Mouse (Mus musculus): Measurements from ENCODE around the gene Arhgap24. TPM values are rescaled to one million over a fixed set of nuclear protein-coding genes. Genes with fewer than 3 reads are reported as not detected.

Arhgap24 gene
- total and polyA plus RNA-seq, 3 experiments = 34.7 to 51.6 (median 47.9) TPM

DNA sequence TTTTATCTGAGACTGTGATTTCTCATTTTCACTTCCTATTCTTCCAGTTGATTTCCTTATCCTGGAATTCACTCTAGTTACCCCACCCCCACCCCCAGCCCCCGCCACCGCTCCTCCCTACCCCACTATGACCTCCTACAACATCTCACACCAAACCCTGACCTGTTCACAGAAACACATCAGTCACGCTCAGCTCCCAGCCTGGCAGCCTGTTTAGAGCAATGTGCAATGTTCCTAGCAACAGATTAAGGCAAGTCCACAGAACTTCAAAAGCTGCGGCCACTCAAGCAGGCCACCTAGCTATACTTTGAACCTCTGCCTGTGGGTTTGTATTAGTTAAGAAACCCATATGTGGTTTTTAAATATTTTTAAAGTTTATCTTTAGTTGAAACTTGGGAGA, 293.3 kb downstream of the Arhgap24 start:
- H3K27me3 ChIP-seq (replicated peaks) = no peaks in the 10 kb centered on the region
- no peak overlapping the region for H3K9ac ChIP-seq (ENCODE audit: insufficient read depth, low read depth)
- TF ChIP-seq MEF2A (IDR thresholded peaks at IDR 0.05; ENCODE audit: borderline replicate concordance, low read depth, low read length) (no peak), ETS1 (conservative IDR thresholded peaks at IDR 0.05; ENCODE audit: low read depth, low read length) (no peak), BHLHE40 (IDR thresholded peaks at IDR 0.05; ENCODE audit: low read depth, low read length) (no peak), CHD2 (IDR thresholded peaks at IDR 0.05; ENCODE audit: low read length) (no peak), SMC3 (IDR thresholded peaks at IDR 0.05; ENCODE audit: low read depth, low read length) (no peak), MAZ (IDR thresholded peaks at IDR 0.05; ENCODE audit: low read depth, low read length) (no peak), GABPA (IDR thresholded peaks at IDR 0.05; ENCODE audit: insufficient replicate concordance, low read depth, low read length) (no peak), ZC3H11A (IDR thresholded peaks at IDR 0.05; ENCODE audit: low read depth, low read length) (no peak), RCOR1 (conservative IDR thresholded peaks at IDR 0.05; ENCODE audit: low read depth, low read length) (no peak), CTCF (conservative IDR thresholded peaks at IDR 0.05 in 1 of 2, IDR thresholded peaks at IDR 0.05 in 1 of 2; ENCODE audit: low read depth in 2 of 2, low read length in 2 of 2) (no peak), RAD21 (IDR thresholded peaks at IDR 0.05; ENCODE audit: low read depth, low read length) (no peak), POLR2A (IDR thresholded peaks at IDR 0.05; ENCODE audit: low read depth, low read length) (no peak), PAX5 (IDR thresholded peaks at IDR 0.05; ENCODE audit: low read length) (no peak), NELFE (IDR thresholded peaks at IDR 0.05; ENCODE audit: low read depth, low read length) (no peak), HCFC1 (IDR thresholded peaks at IDR 0.05; ENCODE audit: low read depth, low read length) (no peak)
- peaks cover 16 to 51% of the 10 kb centered on the region in 2 experiments; a peak in 3 of 4 replicates for H3K4me1 ChIP-seq (ENCODE audit: control insufficient read depth in 1 of 2, insufficient read depth in 2 of 2)
- peaks cover 0 to 56% of the 10 kb centered on the region in 2 experiments for H3K36me3 ChIP-seq (replicated peaks in 1 of 2; ENCODE audit: control insufficient read depth in 1 of 2, insufficient read depth in 1 of 2, low read length in 1 of 2)
- no peak overlapping the region for H3K4me2 ChIP-seq (ENCODE audit: insufficient read depth, low read depth, poor library complexity, severe bottlenecking)
- in situ Hi-C loops (cut with MboI; ENCODE audit: low pct_ligation_motif_present, low pct_unique_long_range_greater_than_20kb, low sequenced_read_pairs) = no loop called here
- H3K4me3 ChIP-seq (replicated peaks in 1 of 3; ENCODE audit: low read depth in 2 of 3, low read length in 2 of 3, poor library complexity in 1 of 3) = no peak overlapping the region
- H3K27ac ChIP-seq (ENCODE audit: insufficient read depth, low read depth) = no peak overlapping the region
- no peak for DNase-seq (ENCODE audit: extremely low read depth)
- H3K79me2 ChIP-seq (replicated peaks; ENCODE audit: control insufficient read depth, extremely low read depth, insufficient read depth, poor library complexity, severe bottlenecking) = no peaks in the 10 kb centered on the region
- dilution Hi-C loops (cut with MboI; ENCODE audit: extremely low pct_ligation_motif_present, extremely low pct_unique_long_range_greater_than_20kb, low sequenced_read_pairs) = no loop called here
- no peaks in the 10 kb centered on the region for H3K9me3 ChIP-seq (replicated peaks; ENCODE audit: low read length)

DNA sequence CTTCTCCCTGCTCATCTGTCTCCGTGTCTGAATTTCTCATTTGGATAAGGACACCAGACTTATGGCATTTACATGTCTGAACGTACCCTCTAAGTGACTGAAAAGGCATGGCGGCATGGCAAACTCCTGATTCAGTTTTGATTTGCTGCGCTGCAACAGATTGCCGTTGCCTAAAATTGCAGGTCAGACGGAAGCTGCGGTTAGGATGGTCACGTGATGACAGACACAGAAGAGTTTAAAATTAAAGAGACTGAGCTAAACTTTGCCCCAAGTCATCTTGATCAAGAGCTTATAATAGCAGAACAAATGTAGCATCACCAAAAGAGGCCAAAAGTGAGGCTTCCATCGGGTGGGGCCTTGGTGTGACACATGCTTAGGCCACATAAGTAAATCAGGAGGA, 296.1 kb downstream of the Arhgap24 start:
- dilution Hi-C loops (cut with MboI; ENCODE audit: extremely low pct_ligation_motif_present, extremely low pct_unique_long_range_greater_than_20kb, low sequenced_read_pairs) (no loop called here), in situ Hi-C loops (cut with MboI; ENCODE audit: low pct_ligation_motif_present, low pct_unique_long_range_greater_than_20kb, low sequenced_read_pairs) (no loop called here)

More for the DNA sequence above, 296.1 kb downstream of the Arhgap24 start:
- Histone ChIP-seq H3K79me2 (replicated peaks; ENCODE audit: control insufficient read depth, extremely low read depth, insufficient read depth, poor library complexity, severe bottlenecking) (no peaks in the 10 kb centered on the region), H3K9me3 (replicated peaks; ENCODE audit: low read length) (no peaks in the 10 kb centered on the region), H3K4me2 (ENCODE audit: insufficient read depth, low read depth, poor library complexity, severe bottlenecking) (no peak overlapping the region), H3K27me3 (replicated peaks) (no peaks in the 10 kb centered on the region), H3K36me3 (replicated peaks in 1 of 2; ENCODE audit: control insufficient read depth in 1 of 2, insufficient read depth in 1 of 2, low read length in 1 of 2) (peaks cover 0 to 52% of the 10 kb centered on the region in 2 experiments), H3K4me3 (replicated peaks in 1 of 3; ENCODE audit: low read depth in 2 of 3, low read length in 2 of 3, poor library complexity in 1 of 3) (no peak overlapping the region), H3K27ac (ENCODE audit: insufficient read depth, low read depth) (no peak overlapping the region), H3K9ac (ENCODE audit: insufficient read depth, low read depth) (no peak overlapping the region), H3K4me1 (ENCODE audit: control insufficient read depth in 1 of 2, insufficient read depth in 2 of 2) (peaks cover 16 to 47% of the 10 kb centered on the region in 2 experiments; a peak in 3 of 4 replicates)
- TF ChIP-seq BHLHE40 (IDR thresholded peaks at IDR 0.05; ENCODE audit: low read depth, low read length) = peak; percentile 20; the same call in 1 of the 2 replicates
- TF ChIP-seq USF1 (IDR thresholded peaks at IDR 0.05; ENCODE audit: low read depth, low read length) = peak; percentile 36; the same call in 1 of the 2 replicates
- TF ChIP-seq UBTF (IDR thresholded peaks at IDR 0.05; ENCODE audit: low read depth, low read length) = no peak
- DNase-seq (ENCODE audit: extremely low read depth) = no peak
